Mouse (Mus musculus): ENCODE results near the gene Rab36. TPM values are rescaled to one million over a fixed set of nuclear protein-coding genes. Genes with fewer than 3 reads are reported as not detected.

The Rab36 gene
- polyA plus RNA-seq, 1 experiment from 2014 or later = 23.2 TPM

DNA sequence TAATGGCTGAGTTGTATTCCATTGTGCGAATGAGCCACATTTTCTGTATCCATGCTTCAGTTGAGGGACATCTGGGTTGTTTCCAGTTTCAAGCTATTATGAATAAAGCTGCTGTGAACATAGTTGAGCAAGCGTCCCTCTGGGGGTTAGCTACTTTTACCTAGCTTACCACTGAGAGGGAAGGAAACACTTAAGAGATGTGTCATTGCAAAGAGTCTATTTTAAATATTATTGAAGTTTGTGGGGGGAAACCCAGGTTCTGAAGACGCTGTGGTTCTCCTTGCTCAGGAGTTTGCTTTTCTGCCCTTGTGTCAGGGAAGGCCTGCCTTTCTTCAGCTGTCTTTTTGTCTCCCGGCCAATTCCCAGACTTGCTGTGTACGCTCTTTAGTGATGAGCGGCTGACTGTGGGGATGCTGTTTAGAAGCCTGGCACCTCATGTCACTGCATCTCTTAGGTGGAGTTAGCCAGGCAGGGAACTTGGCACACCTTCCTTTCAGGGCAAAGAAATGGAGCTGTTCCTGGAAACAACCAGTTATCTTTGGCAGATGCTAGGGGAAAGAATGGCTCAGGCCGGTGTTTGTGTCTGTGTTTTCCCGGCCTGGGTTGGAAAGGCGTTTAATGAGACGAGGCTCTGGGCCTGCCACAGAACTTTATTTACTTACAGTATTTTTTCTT is 54.8 kb downstream of the Rab36 start:
- no peaks in the 10 kb centered on the region for H3K36me3 ChIP-seq (replicated peaks)
- H3K4me2 ChIP-seq = no peak overlapping the region
- no peak for ATAC-seq (replicated peaks)
- H3K4me1 ChIP-seq = peaks cover 14% of the 10 kb centered on the region
- H3K9me3 ChIP-seq = no peaks in the 10 kb centered on the region
- H3K27ac ChIP-seq = no peak overlapping the region
- no peak overlapping the region for H3K9ac ChIP-seq
- no peaks in the 10 kb centered on the region for H3K27me3 ChIP-seq (replicated peaks)
- WGBS = 81% methylated on average over 10 of the region's 10 CpGs
- H3K4me3 ChIP-seq = no peak overlapping the region

DNA sequence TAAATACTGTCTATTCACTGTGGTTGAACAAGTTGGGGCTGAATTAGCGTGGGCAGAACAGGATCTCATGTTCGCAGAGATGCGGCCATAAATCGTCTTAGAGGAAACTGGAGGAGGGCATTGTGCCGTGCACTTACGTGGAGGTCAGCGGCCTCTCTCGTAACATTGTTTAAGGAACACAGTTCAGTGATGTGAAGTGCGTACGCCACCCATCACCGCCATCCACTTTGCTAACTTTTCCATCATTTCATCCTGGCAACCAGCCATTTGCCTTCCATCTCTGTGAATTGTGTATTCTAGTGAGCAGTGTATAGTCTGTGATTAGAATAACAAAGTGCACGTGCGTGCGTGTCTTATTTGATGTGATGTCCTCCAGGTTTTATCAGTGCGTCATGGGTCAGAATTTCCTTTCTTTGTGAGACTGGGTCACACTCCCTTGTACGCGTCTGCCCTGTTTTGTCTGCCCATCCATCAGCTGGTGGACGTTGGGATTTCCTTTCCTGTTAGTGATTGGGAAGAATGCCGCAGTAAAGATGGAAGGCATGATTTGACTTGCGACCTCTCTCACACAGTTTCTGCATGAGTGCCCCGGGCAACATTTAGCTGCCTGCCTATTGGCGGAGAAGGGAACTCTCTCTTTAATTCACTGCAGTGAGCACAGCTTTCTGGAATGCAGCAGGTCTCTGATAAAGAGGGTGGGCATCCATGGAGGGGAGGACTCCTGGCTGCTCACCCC is 56.6 kb downstream of the Rab36 start:
- no peak overlapping the region for H3K4me3 ChIP-seq
- no peaks in the 10 kb centered on the region for H3K27me3 ChIP-seq (replicated peaks)
- H3K4me1 ChIP-seq = peaks cover 20% of the 10 kb centered on the region
- no peaks in the 10 kb centered on the region for H3K36me3 ChIP-seq (replicated peaks)
- H3K9ac ChIP-seq = no peak overlapping the region
- H3K9me3 ChIP-seq = no peaks in the 10 kb centered on the region
- peak; percentile 50; the same call in 1 of the 2 replicates for ATAC-seq (replicated peaks)
- H3K27ac ChIP-seq = 0 out of 2 replicates have a peak overlapping the region, but pooled peaks have one; percentile 11
- 43% methylated on average over 22 of the region's 22 CpGs for WGBS
- peak overlapping the region; percentile 5; the same call in 1 of the 2 replicates for H3K4me2 ChIP-seq

DNA sequence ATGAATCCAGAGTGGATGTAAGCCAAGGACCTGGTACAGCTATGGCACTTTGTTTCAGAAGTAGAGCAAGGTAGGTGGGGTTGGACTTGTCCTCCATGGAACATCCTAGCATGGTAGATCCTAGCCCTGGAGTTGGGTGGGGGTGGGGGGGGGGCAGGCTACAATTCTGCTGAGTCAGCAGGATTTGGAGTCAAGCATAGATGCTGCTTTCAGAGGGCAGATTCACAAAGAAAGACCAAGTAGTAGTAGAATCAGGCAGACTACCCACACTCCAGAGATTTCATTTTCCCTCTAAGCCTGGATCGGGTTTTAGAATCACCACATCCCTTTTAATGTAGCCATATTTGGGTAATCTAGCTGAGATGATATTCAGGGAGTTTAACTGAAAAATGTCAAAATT is 57.5 kb downstream of the Rab36 start:
- ATAC-seq (replicated peaks) = no peak
- peaks cover 29% of the 10 kb centered on the region for H3K4me1 ChIP-seq
- no peak overlapping the region for H3K9ac ChIP-seq
- no peaks in the 10 kb centered on the region for H3K9me3 ChIP-seq
- WGBS = 100% methylated on average over 1 of the region's 1 CpGs
- no peak overlapping the region for H3K4me3 ChIP-seq
- H3K27me3 ChIP-seq (replicated peaks) = no peaks in the 10 kb centered on the region
- no peak overlapping the region for H3K27ac ChIP-seq
- no peaks in the 10 kb centered on the region for H3K36me3 ChIP-seq (replicated peaks)
- no peak overlapping the region for H3K4me2 ChIP-seq

DNA sequence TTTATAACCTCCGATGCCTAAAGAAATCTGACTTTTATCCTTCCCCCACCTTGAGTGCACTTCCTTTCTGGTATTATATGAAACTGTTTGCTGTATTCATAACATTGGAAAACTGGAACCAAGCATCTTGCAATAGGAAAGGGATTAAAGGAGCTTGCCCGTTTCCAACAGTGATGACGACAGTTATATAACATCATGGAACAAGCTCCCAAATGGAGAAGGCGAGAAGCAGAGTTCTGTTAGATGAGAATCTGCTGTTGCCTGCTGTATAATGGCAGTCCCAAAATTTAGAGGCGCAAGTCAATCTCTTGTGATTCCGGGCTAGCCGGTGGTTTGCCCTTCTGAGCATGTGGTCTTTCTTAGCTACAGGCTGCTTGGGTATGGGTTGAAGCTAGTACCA is 58.4 kb downstream of the Rab36 start:
- Histone ChIP-seq H3K9me3 (no peaks in the 10 kb centered on the region), H3K4me2 (no peak overlapping the region), H3K4me3 (no peak overlapping the region), H3K36me3 (replicated peaks) (no peaks in the 10 kb centered on the region), H3K27me3 (replicated peaks) (no peaks in the 10 kb centered on the region), H3K4me1 (peaks cover 33% of the 10 kb centered on the region), H3K27ac (no peak overlapping the region), H3K9ac (no peak overlapping the region)
- 96% methylated on average over 7 of the region's 7 CpGs for WGBS
- ATAC-seq (replicated peaks) = no peak

DNA sequence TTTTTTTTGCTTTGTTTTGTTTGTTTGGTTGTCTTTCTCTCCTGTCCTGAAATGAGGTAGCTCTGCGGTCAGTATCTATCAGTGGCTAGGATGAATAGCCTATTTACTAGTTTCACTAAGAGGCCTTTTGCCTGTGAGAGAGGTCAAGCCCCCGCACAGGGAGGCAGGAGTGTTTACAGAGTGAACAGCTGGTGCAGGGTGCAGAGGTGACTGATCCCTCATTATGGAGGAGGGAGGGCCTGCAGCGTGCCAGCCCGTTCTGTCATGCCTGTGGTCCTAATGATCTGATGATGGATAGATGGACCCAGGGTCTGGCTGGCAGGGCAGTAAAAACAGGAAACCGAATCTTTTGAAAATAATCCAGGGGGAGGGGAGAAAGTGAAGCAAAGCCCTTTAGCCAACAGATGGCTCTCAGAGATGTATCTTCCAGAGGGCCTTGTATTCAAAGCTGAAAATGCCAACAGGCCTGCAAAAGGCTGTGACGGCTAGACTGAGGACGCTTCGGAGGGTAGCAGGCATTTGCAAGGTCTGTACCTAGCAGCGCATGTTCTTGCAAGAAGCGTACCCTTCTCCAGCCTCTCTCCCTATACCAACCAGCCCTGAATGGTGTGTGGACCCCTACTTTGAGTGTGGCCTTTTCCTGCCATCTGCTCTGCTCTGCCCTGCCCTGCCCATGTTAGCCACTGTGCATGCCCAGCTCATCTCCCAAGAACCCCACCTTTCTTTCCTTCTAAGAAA is 61.8 kb downstream of the Rab36 start:
- ATAC-seq (replicated peaks) = peak; percentile 34; the same call in 1 of the 2 replicates
- H3K36me3 ChIP-seq (replicated peaks) = no peaks in the 10 kb centered on the region
- H3K9ac ChIP-seq = no peak overlapping the region
- no peaks in the 10 kb centered on the region for H3K27me3 ChIP-seq (replicated peaks)
- H3K9me3 ChIP-seq = no peaks in the 10 kb centered on the region
- H3K4me2 ChIP-seq = no peak overlapping the region
- 35% methylated on average over 10 of the region's 10 CpGs for WGBS
- H3K4me3 ChIP-seq = no peak overlapping the region
- peaks cover 37% of the 10 kb centered on the region for H3K4me1 ChIP-seq
- peak overlapping the region; percentile 45; the same call in 1 of the 2 replicates for H3K27ac ChIP-seq

DNA sequence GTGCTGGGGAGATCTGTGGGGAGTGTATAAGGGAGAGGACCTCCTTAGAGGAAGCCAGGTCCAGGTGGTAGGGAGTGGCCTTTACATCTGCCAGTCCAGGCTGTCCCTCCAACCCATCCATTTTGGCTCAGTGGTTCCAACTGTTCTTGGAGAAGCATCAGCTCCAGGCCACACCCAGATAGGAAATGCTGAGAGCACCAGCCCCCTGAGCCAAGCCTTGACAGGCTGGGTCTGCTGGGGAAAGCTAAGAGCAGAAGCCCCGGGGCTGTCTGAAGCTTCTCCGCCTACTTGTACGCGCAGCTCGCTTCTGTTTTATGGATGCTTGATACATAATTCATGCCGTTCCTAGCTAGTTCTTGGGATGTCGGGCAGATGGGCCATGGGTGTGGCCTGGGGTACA is 63.4 kb downstream of the Rab36 start:
- Histone ChIP-seq H3K36me3 (replicated peaks) (no peaks in the 10 kb centered on the region), H3K9ac (no peak overlapping the region), H3K27me3 (replicated peaks) (no peaks in the 10 kb centered on the region), H3K4me3 (no peak overlapping the region), H3K27ac (peak overlapping the region; percentile 3; the same call in 1 of the 2 replicates), H3K9me3 (no peaks in the 10 kb centered on the region), H3K4me2 (no peak overlapping the region), H3K4me1 (peaks cover 48% of the 10 kb centered on the region)
- whole genome bisulfite sequencing = 43% methylated on average over 7 of the region's 7 CpGs
- no peak; the same call in 1 of the 2 replicates for ATAC-seq (replicated peaks)

DNA sequence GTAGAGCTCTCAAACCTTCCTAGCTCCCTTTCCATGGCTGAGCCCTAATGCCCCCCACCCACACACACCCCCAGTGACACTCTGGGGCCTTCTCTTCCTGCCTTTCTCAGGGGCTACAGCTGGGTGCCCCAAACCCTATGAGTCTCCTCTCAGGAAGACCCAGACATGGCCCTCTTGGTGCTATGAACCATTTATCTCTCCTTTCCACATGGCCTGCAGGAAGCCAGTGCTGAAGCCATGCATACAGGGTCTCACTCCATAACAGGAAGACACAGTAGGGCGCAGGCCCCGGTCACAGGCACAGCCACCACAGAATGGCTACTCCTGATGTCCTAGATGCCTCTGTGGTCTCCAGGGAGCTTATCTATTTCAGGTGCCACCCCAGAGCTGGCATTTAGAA is 66.6 kb downstream of the Rab36 start:
- Histone ChIP-seq H3K4me1 (peaks cover 55% of the 10 kb centered on the region), H3K27me3 (replicated peaks) (no peaks in the 10 kb centered on the region), H3K4me3 (no peak overlapping the region), H3K27ac (no peak overlapping the region), H3K9ac (no peak overlapping the region), H3K9me3 (no peaks in the 10 kb centered on the region), H3K36me3 (replicated peaks) (no peaks in the 10 kb centered on the region), H3K4me2 (no peak overlapping the region)
- no peak for ATAC-seq (replicated peaks)
- WGBS = 83% methylated on average over 2 of the region's 2 CpGs

Other genes with a start within 250 kb of the Rab36 start
- gene Gnaz, start 69.9 kb upstream of the Rab36 start, polyA plus RNA-seq (2015; fragmentation: Nextera tagmentation; extraction: Ambion mirVana) = 86.2 and 96.0 TPM in 2 replicates
- 0.54 and 1.5 TPM in 2 replicates for gene Rsph14, start 4.5 kb upstream of the Rab36 start, polyA plus RNA-seq (2015; fragmentation: Nextera tagmentation; extraction: Ambion mirVana)
- gene Bcr, start 23.5 kb downstream of the Rab36 start, polyA plus RNA-seq (2015; fragmentation: Nextera tagmentation; extraction: Ambion mirVana) = 17.9 and 19.2 TPM in 2 replicates
- 34.6 and 37.2 TPM in 2 replicates for gene Specc1l, start 175.0 kb downstream of the Rab36 start, polyA plus RNA-seq (2015; fragmentation: Nextera tagmentation; extraction: Ambion mirVana)